Mouse (Mus musculus): ENCODE measurements around the gene Pdcd2. TPM values are rescaled to one million over a fixed set of nuclear protein-coding genes. Genes with fewer than 3 reads are reported as not detected.
"Not testable (repeated sequence)": the region's sequence is repeated elsewhere in the genome, so short reads cannot be mapped to it uniquely, and the experiment has no call there.

The Pdcd2 gene
- total and polyA plus RNA-seq, 2 experiments from 2014 or later = 29.6 to 42.7 TPM

- H3K27me3 ChIP-seq (ENCODE audit: control insufficient read depth, insufficient read depth, low read length) = no peaks in the 10 kb centered on the region
- no peak for ATAC-seq (ENCODE audit: insufficient read depth, low read depth)
Observed at GRCm38 (mm10) chr17:15559946-15560345, 32.8 kb upstream of the Pdcd2 start.

DNA sequence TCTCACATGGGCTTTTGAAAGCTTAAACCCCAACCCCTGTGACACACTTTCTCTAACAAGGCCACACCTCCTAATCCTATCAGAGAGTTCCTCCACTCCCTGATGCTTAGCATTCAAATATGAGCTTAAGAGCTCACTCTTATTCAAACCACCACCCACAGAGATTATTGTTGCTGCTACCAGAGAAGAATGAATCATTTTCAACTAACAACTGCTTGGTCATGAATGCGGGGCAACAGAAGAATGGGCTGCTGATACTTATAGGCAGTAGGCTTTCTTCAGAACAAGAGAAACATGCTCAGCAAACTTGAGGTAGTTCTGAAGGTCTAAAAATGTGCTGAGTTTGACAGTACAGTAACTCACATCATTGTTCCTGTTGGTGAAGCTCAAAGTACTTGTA lies 22.6 kb upstream of the Pdcd2 start:
- Histone ChIP-seq H3K4me1 (ENCODE audit: control insufficient read depth, insufficient read depth) (no peaks in the 10 kb centered on the region), H3K27ac (ENCODE audit: low read depth) (no peak overlapping the region), H3K36me3 (replicated peaks; ENCODE audit: control insufficient read depth, insufficient read depth, low read length) (no peaks in the 10 kb centered on the region), H3K9me3 (replicated peaks; ENCODE audit: control insufficient read depth, low read length) (0 out of 2 replicates have a peak, but pooled peaks cover 6% of the 10 kb centered on the region), H3K4me2 (ENCODE audit: low read depth, low read length) (no peak overlapping the region), H3K4me3 (ENCODE audit: low read depth, low read length) (no peak overlapping the region), H3K9ac (replicated peaks; ENCODE audit: low read depth, low read length) (no peak overlapping the region), H3K27me3 (ENCODE audit: control insufficient read depth, insufficient read depth, low read length) (no peaks in the 10 kb centered on the region)
- DNase-seq (ENCODE audit: low spot score) = no peak
- no peak for TF ChIP-seq EP300 (IDR thresholded peaks at IDR 0.05; ENCODE audit: low read depth)
- no peak for TF ChIP-seq CTCF (IDR thresholded peaks at IDR 0.05; ENCODE audit: low read depth)
- 57% methylated on average over 1 of the region's 1 CpGs for WGBS
- ATAC-seq (ENCODE audit: insufficient read depth, low read depth) = no peak

More at GRCm38 (mm10) chr17:15559946-15560345, 32.8 kb upstream of the Pdcd2 start:
- TF ChIP-seq EP300 (IDR thresholded peaks at IDR 0.05; ENCODE audit: low read depth) (no peak), CTCF (IDR thresholded peaks at IDR 0.05; ENCODE audit: low read depth) (no peak)
- H3K27ac ChIP-seq (ENCODE audit: low read depth) = no peak overlapping the region
- no peaks in the 10 kb centered on the region for H3K36me3 ChIP-seq (replicated peaks; ENCODE audit: control insufficient read depth, insufficient read depth, low read length)
- no peaks in the 10 kb centered on the region for H3K9me3 ChIP-seq (replicated peaks; ENCODE audit: control insufficient read depth, low read length)
- H3K9ac ChIP-seq (replicated peaks; ENCODE audit: low read depth, low read length) = no peak overlapping the region
- no peak overlapping the region for H3K4me2 ChIP-seq (ENCODE audit: low read depth, low read length)
- no peak for DNase-seq (ENCODE audit: low spot score)
- 87% methylated on average over 2 of the region's 2 CpGs for WGBS
- peaks cover 5% of the 10 kb centered on the region; the same call in 1 of the 2 replicates for H3K4me1 ChIP-seq (ENCODE audit: control insufficient read depth, insufficient read depth)
- no peak overlapping the region for H3K4me3 ChIP-seq (ENCODE audit: low read depth, low read length)

GRCm38 (mm10) chr17:15546440-15546839 lies 19.3 kb upstream of the Pdcd2 start:
- ATAC-seq (ENCODE audit: insufficient read depth, low read depth) (no peak), DNase-seq (ENCODE audit: low spot score) (no peak)
- H3K27me3 ChIP-seq (ENCODE audit: control insufficient read depth, insufficient read depth, low read length) = no peaks in the 10 kb centered on the region
- H3K9me3 ChIP-seq (replicated peaks; ENCODE audit: control insufficient read depth, low read length) = peaks cover 10% of the 10 kb centered on the region
- TF ChIP-seq CTCF (IDR thresholded peaks at IDR 0.05; ENCODE audit: low read depth) (no peak), EP300 (IDR thresholded peaks at IDR 0.05; ENCODE audit: low read depth) (no peak)
- H3K36me3 ChIP-seq (replicated peaks; ENCODE audit: control insufficient read depth, insufficient read depth, low read length) = no peaks in the 10 kb centered on the region
- H3K4me2 ChIP-seq (ENCODE audit: low read depth, low read length) = no peak overlapping the region
- WGBS = 68% methylated on average over 4 of the region's 4 CpGs
- no peak overlapping the region for H3K27ac ChIP-seq (ENCODE audit: low read depth)
- no peaks in the 10 kb centered on the region for H3K4me1 ChIP-seq (ENCODE audit: control insufficient read depth, insufficient read depth)
- H3K4me3 ChIP-seq (ENCODE audit: low read depth, low read length) = no peak overlapping the region
- no peak overlapping the region for H3K9ac ChIP-seq (replicated peaks; ENCODE audit: low read depth, low read length)

GRCm38 (mm10) chr17:15543868-15544267 lies 16.8 kb upstream of the Pdcd2 start:
- H3K27me3 ChIP-seq (ENCODE audit: control insufficient read depth, insufficient read depth, low read length); DNase-seq (ENCODE audit: low spot score); H3K9me3 ChIP-seq (replicated peaks; ENCODE audit: control insufficient read depth, low read length); H3K9ac ChIP-seq (replicated peaks; ENCODE audit: low read depth, low read length); H3K4me1 ChIP-seq (ENCODE audit: control insufficient read depth, insufficient read depth); H3K36me3 ChIP-seq (replicated peaks; ENCODE audit: control insufficient read depth, insufficient read depth, low read length); H3K4me2 ChIP-seq (ENCODE audit: low read depth, low read length); H3K27ac ChIP-seq (ENCODE audit: low read depth); H3K4me3 ChIP-seq (ENCODE audit: low read depth, low read length); ATAC-seq (ENCODE audit: insufficient read depth, low read depth): not testable (repeated sequence)
- WGBS = 49% methylated on average over 3 of the region's 4 CpGs

DNA sequence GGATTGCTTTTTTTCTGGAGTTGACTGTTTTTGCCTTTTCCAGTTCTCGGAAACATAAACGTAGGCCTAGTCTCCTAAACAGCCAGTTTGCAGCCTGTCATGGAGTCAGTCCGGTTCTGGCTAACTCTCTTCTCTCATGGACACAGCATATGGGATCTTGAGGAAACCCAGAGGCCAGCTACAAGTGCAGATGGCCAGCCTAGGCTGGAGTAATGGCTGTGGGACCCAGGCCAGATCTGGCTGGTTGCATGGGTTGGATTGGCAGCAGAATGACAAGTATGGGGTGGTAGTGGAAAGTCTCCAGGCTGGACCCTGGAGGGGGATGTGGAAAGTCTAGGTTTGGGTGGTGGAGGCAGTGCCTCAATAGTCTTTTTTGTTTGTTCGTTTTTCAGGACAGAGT lies 13.2 kb upstream of the Pdcd2 start:
- no peak overlapping the region for H3K27ac ChIP-seq (ENCODE audit: low read depth)
- TF ChIP-seq CTCF (IDR thresholded peaks at IDR 0.05; ENCODE audit: low read depth) = no peak
- no peak for TF ChIP-seq EP300 (IDR thresholded peaks at IDR 0.05; ENCODE audit: low read depth)
- no peak overlapping the region for H3K9ac ChIP-seq (replicated peaks; ENCODE audit: low read depth, low read length)
- H3K36me3 ChIP-seq (replicated peaks; ENCODE audit: control insufficient read depth, insufficient read depth, low read length) = no peaks in the 10 kb centered on the region
- H3K9me3 ChIP-seq (replicated peaks; ENCODE audit: control insufficient read depth, low read length) = peaks cover 9% of the 10 kb centered on the region
- 57% methylated on average over 4 of the region's 4 CpGs for WGBS
- DNase-seq (ENCODE audit: low spot score) (no peak), ATAC-seq (ENCODE audit: insufficient read depth, low read depth) (no peak)
- H3K4me3 ChIP-seq (ENCODE audit: low read depth, low read length) = no peak overlapping the region
- peaks cover 3% of the 10 kb centered on the region; the same call in 1 of the 2 replicates for H3K4me1 ChIP-seq (ENCODE audit: control insufficient read depth, insufficient read depth)
- no peak overlapping the region for H3K4me2 ChIP-seq (ENCODE audit: low read depth, low read length)
- peaks cover 10% of the 10 kb centered on the region; the same call in 1 of the 2 replicates for H3K27me3 ChIP-seq (ENCODE audit: control insufficient read depth, insufficient read depth, low read length)

DNA sequence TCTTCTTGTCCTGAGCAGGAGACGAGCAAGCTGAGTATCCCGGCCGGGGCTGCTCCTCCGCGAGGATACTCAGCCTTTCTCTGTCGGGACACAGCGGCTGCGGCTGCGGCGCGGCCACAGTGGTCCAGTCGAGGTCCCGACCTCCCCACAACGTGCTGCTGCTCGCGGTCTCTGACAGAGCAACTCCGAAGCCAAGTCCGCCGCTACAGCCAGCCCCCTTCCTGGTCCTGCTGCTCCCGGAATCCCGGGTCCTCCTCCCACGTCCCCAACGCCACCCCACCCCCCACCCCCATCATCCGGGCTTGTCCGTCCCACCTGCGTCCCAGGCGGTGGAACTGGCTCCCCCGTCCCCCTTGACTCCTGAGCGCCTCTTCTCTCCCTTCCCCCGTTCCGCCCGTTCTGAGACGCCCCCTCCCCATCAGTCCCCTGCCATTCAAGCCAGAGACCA lies 9.4 kb upstream of the Pdcd2 start:
- peaks cover 12% of the 10 kb centered on the region; the same call in 1 of the 2 replicates for H3K27me3 ChIP-seq (ENCODE audit: control insufficient read depth, insufficient read depth, low read length)
- ATAC-seq (ENCODE audit: insufficient read depth, low read depth) (no peak; the same call in 1 of the 2 replicates), DNase-seq (ENCODE audit: low spot score) (no peak)
- H3K9me3 ChIP-seq (replicated peaks; ENCODE audit: control insufficient read depth, low read length) = no peaks in the 10 kb centered on the region
- H3K36me3 ChIP-seq (replicated peaks; ENCODE audit: control insufficient read depth, insufficient read depth, low read length) = no peaks in the 10 kb centered on the region
- peak overlapping the region; percentile 85 for H3K4me2 ChIP-seq (ENCODE audit: low read depth, low read length)
- peaks cover 3% of the 10 kb centered on the region; the same call in 1 of the 2 replicates for H3K4me1 ChIP-seq (ENCODE audit: control insufficient read depth, insufficient read depth)
- H3K4me3 ChIP-seq (ENCODE audit: low read depth, low read length) = peak overlapping the region; percentile 53
- TF ChIP-seq EP300 (IDR thresholded peaks at IDR 0.05; ENCODE audit: low read depth) (no peak), CTCF (IDR thresholded peaks at IDR 0.05; ENCODE audit: low read depth) (no peak)
- H3K9ac ChIP-seq (replicated peaks; ENCODE audit: low read depth, low read length) = no peak overlapping the region
- no peak overlapping the region for H3K27ac ChIP-seq (ENCODE audit: low read depth)
- WGBS = 0% methylated on average over 33 of the region's 33 CpGs
